Mouse (Mus musculus) urinary bladder, postnatal 36 days (tissue): ENCODE results near the gene Fbxo3.
A peak's percentile ranks its signal among the peaks of the same experiment; 100 is the strongest.
"Not testable (repeated sequence)": the region's sequence is repeated elsewhere in the genome, so short reads cannot be mapped to it uniquely, and the experiment has no call there.

Source experiments
- DNase-seq, 2 experiments: peaks; one replicate each; pipeline ENCODE4 v3.0.0; 2022; ENCODE audit warnings: low spot score in 2 of 2, mixed read lengths in 1 of 2

Fbxo3 gene

DNA sequence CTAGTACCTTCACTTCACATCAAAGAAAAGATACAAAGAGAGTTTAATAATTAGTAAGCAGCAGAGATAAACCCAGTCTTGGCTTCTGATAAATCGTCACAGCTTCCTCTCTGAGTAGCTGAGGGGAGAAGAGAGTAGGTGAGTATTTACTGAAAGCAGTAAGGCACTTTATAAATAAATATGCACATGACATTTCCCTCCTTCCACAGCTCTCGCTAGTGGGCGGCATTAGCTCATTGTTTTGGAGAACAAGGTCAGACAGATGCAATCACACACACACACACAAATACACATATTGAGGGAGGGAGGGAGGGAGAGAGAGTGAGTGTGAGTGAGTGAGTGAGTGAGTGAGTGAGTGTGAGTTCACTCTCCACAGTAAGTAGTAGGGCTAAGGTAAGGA lies 8.8 kb downstream of the Fbxo3 start:
- DNase-seq = no peak

GRCm38 (mm10) chr2:104038236-104038635 lies 10.7 kb downstream of the Fbxo3 start:
- DNase-seq = no peak

DNA sequence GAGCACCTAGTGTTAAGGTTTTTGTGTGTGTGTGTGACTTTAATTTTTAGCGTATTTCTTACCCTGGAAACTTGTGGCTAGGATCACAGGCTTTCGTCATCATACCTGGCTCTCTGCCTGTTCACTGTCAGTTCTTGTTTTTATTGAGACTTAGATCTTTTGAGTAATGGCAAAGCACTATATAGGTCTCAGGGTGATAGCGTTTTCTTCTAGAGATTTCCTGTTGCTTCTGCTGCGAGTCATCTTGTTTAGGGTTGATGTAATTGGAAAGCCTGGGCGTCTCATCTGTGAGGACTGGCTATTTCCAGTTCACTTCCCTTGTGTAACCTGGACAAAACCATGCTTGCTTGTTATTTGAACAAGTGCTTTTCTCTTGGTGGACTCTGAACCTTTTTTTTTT lies 14.1 kb downstream of the Fbxo3 start:
- DNase-seq = peak in 1 of 2 experiments; percentile 21

DNA sequence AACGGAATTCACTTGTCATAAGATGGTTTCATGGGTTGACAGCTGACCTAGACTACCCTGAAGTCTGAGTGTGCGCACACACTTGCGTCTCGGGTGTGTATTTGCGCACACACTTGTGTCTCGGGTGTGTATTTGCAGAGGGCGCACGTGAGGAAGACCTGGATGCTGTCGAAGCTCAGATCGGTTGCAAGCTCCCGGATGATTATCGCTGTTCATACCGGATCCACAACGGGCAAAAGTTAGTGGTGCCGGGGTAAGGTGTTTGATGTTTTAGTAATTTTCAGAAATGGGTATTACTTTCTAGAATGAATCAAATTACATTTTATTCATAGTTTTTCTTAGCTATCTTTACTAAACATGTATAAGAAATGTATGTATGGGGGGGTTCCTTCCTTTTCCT lies 15.2 kb downstream of the Fbxo3 start:
- no peak for DNase-seq

GRCm38 (mm10) chr2:104043624-104044478 lies 16.3 kb downstream of the Fbxo3 start:
- no peak for DNase-seq

DNA sequence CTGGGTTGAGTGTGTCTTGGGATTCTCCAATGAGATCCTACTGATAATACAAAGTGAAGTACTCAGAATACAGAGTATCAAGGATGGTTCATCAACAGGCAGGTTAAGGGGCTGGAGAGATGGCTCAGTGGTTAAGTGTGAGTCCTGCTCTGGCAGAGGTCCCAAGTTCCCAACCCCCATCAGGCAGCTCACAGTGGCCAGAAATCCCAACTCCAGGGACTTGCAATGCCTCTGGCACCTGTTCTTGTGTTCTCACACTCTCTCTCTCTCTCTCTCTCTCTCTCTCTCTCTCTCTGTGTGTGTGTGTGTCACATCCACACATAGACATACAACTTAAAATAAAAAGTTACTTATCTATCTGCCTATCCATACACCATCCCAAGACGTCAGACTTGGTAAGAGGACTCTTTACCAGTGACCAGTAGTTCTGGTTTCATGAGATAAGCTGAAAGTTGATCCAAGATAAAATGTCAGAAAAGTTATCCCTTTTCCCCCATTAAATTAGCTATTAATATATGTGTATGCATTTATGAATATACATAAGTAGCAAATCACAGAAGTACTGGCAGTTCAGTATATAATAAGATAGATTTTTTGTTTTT lies 17.1 kb downstream of the Fbxo3 start:
- DNase-seq = no peak

- DNase-seq = no peak
Observed at GRCm38 (mm10) chr2:104058381-104058780, 30.9 kb downstream of the Fbxo3 start.

DNA sequence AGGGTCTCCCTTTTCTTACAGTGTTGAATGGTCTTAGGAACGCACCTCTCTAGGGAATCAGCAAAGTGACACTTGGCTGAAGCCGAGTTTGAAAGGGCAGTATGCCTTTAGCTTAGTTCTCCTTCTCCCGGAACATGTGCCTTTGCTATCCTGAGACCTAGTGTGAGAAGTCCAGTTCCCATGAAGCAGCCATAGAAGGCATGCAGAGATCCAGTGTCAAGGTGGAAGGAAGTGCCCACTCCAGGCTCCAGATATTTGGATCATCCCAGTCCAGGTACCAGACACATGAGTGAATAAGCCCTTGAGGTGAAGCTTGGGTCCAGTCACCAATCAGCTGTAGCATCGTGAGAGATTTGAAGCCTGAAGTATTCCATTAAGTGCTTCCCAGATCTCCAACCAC lies 31.4 kb downstream of the Fbxo3 start:
- no peak for DNase-seq

DNA sequence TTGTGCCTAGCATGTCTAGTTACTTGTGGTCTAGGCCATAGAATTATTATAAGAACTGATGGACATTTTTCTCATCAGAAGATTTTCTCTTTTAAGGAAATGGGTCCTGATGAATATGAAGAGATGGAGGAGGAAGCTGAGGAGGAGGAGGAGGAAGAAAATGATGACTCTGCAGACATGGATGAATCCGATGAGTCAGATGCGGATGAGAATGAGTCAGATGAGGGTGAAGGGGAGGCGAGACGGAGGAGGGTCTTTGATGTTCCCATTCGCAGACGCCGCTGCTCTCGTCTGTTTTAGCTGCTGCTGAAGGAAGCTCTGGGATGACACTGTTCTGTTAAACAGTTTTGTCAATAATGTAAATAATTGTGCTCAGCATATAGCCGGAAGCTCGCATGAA lies 32.3 kb downstream of the Fbxo3 start:
- no peak for DNase-seq

DNA sequence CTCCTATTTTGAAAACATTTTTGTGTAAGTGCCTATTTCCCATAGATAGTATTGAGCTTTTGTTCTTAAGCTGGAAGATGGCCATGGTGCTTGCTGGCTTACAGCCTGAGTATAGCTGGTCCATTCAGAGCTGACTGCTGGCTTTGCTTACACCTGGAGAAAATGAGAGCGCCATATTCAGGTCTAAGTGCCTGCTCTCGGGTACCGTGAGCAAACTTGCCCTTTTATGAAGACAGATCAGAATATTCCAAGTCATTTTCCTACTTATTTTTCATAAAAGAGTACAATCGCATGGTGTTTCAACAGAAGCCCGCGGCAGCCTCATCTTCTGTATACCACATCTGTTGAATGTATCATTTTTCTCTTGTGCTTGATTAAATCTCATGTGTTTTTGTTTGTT lies 33.5 kb downstream of the Fbxo3 start:
- no peak for DNase-seq

- DNase-seq = no peak
Observed at GRCm38 (mm10) chr2:104062665-104063064, 35.1 kb downstream of the Fbxo3 start.

- DNase-seq = no peak
Observed at GRCm38 (mm10) chr2:104064152-104064551, 36.6 kb downstream of the Fbxo3 start.

DNA sequence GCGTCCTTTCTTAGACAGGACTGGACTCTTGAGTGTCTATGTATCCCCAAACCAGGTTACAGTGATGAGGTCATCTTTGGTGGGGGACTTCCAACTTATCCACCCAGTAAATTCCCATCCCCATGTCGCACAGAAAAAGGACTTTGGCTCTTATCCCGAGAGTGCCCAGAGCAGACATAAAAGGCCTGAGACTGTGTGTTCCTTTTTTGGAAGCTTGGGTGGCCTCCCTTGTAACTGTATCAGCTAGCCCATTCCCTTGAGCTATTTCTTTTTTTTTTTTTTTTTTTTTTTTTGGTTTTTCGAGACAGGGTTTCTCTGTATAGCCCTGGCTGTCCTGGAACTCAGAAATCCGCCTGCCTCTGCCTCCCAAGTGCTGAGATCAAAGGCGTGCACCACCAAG lies 38.0 kb downstream of the Fbxo3 start, which contains the start of gene Gm10912:
Gene Gm10912, plus strand, starts transcription at position 301 of the 400 bp plus-strand sequence.
- not testable (repeated sequence) for DNase-seq

GRCm38 (mm10) chr2:104068450-104068849 lies 40.9 kb downstream of the Fbxo3 start, which contains the start of gene Gm10799:
Gene Gm10799 (minus strand): TSS chr2:104068550.
- not testable (repeated sequence) for DNase-seq

GRCm38 (mm10) chr2:104069704-104070185 lies 42.2 kb downstream of the Fbxo3 start, which contains the start of gene Cd59b:
Gene Cd59b (plus strand): TSS chr2:104069849.
- peak; percentile 38 to 40 for DNase-seq

- DNase-seq = not testable (repeated sequence)
Observed at GRCm38 (mm10) chr2:104078285-104078684, 50.8 kb downstream of the Fbxo3 start.

- DNase-seq = not testable (repeated sequence)
Observed at GRCm38 (mm10) chr2:104081436-104082050, 54.0 kb downstream of the Fbxo3 start.

- DNase-seq = no peak
Observed at GRCm38 (mm10) chr2:104082474-104082873, 55.0 kb downstream of the Fbxo3 start.

GRCm38 (mm10) chr2:104084027-104084426 lies 56.5 kb downstream of the Fbxo3 start:
- not testable (repeated sequence) for DNase-seq

- not testable (repeated sequence) for DNase-seq
Observed at GRCm38 (mm10) chr2:104087562-104087961, 60.0 kb downstream of the Fbxo3 start.

- DNase-seq = no peak
Observed at GRCm38 (mm10) chr2:104093305-104093704, 65.8 kb downstream of the Fbxo3 start.

GRCm38 (mm10) chr2:104095741-104096213 lies 68.3 kb downstream of the Fbxo3 start, which contains the start of gene Cd59a:
Gene Cd59a (plus strand): TSS chr2:104095801.
- peak; percentile 73 to 85 for DNase-seq
